Mouse (Mus musculus): ENCODE results near the gene 4933406M09Rik. TPM values are rescaled to one million over a fixed set of nuclear protein-coding genes. Genes with fewer than 3 reads are reported as not detected.
A peak's percentile ranks its signal among the peaks of the same experiment; 100 is the strongest.

Gene 4933406M09Rik
- polyA plus RNA-seq (2015; fragmentation: Nextera tagmentation; extraction: Ambion mirVana) = 0.09 TPM in 1 of 2 replicates, not detected in the other

DNA sequence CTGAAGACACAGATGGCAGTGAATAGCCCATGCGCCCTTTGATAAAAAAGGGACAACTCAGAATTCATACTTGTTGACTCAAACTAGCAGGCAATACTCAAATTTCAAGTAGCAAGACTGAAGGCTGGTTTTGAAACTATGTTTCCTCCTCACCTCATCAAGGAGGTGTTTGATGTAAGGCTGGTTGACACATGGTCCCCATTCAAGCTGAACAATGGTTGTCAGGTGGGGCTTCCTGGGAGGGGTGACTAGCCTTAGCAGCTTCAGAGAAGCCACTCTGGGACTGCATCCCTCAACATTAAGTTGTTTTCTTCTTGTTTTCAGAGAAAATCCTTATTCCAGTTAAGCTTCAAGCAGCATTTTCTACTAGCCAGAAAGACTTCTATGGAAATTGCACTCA lies at the start of gene 4933406M09Rik:
Gene 4933406M09Rik (plus strand): TSS at position 275 of the 400 bp plus-strand sequence.
- Histone ChIP-seq H3K9me3 (replicated peaks) (no peaks in the 10 kb centered on the region), H3K27ac (no peak within 1 kb of the TSS), H3K4me1 (peaks cover 12% of the 10 kb centered on the region), H3K4me3 (replicated peaks) (no peak within 1 kb of the TSS), H3K4me2 (no peak within 1 kb of the TSS), H3K27me3 (peaks cover 20% of the 10 kb centered on the region), H3K36me3 (no peaks in the 10 kb centered on the region), H3K9ac (no peak within 1 kb of the TSS)
- ATAC-seq (replicated peaks; ENCODE audit: low FRiP score) = no peak
- WGBS = 91% methylated on average over 1 of the region's 1 CpGs

DNA sequence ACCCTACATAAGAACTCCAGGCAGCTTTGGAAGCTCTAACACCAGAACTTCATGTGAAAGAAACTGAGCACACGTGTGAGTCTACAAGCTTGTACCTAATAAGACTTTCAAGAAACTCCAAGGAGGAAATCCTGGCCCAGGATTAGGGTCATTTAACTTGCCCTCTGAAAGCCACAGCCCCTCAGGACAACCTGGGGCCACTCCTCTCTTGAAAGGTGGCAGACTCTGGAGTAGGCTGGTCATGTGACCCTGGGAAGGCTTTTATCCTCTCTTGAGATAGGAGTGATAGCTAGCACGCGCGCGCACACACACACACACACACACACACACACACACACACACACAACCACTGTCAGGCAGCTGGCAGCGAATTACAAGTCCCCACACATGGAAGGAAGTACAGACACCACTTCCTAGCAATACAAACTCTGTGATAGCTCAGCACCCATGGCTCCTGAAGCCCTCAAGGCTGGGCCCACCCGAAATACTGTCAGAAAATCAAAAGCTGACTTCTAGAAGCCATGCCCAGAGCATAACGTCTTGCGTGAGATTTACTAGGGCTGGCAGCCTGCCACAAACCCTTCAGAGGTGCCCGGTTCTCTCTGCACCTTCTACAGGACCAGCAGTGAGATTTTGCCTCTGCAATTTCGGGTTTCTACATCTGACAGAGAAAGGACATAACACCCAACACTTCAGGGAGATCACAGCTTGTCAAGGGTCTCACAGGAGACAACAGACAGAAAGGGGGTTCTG lies 48.6 kb upstream of the 4933406M09Rik start:
- Histone ChIP-seq H3K9ac (no peak overlapping the region), H3K27ac (no peak overlapping the region), H3K4me1 (peaks cover 9% of the 10 kb centered on the region), H3K9me3 (replicated peaks) (no peaks in the 10 kb centered on the region), H3K4me3 (replicated peaks) (no peak overlapping the region), H3K27me3 (no peaks in the 10 kb centered on the region), H3K36me3 (no peaks in the 10 kb centered on the region), H3K4me2 (no peak overlapping the region)
- no peak for ATAC-seq (replicated peaks; ENCODE audit: low FRiP score)
- 68% methylated on average over 11 of the region's 11 CpGs for WGBS

DNA sequence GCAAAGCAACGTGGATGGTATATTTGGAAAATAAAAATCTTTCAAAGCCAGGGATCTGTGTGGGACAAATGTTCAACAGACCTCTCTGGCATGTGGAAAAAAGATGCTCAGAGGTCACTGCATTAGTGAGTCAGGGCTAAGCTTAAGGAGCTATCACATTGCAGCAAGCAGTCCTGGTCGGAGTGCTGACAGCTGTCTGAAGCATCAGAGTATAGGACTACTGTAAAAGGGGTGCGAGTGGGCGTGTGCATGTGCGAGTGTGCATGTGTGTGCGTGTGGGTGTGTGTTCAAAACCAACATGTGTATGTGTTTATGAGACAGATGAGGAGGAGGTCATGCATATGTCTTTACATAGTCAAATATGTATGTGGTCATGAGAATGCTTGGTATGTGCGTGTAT lies 46.6 kb upstream of the 4933406M09Rik start:
- Histone ChIP-seq H3K4me2 (no peak overlapping the region), H3K4me3 (replicated peaks) (no peak overlapping the region), H3K27ac (no peak overlapping the region), H3K4me1 (peaks cover 7% of the 10 kb centered on the region), H3K36me3 (no peaks in the 10 kb centered on the region), H3K9ac (no peak overlapping the region), H3K27me3 (no peaks in the 10 kb centered on the region), H3K9me3 (replicated peaks) (no peaks in the 10 kb centered on the region)
- WGBS = 84% methylated on average over 7 of the region's 7 CpGs
- no peak for ATAC-seq (replicated peaks; ENCODE audit: low FRiP score)

DNA sequence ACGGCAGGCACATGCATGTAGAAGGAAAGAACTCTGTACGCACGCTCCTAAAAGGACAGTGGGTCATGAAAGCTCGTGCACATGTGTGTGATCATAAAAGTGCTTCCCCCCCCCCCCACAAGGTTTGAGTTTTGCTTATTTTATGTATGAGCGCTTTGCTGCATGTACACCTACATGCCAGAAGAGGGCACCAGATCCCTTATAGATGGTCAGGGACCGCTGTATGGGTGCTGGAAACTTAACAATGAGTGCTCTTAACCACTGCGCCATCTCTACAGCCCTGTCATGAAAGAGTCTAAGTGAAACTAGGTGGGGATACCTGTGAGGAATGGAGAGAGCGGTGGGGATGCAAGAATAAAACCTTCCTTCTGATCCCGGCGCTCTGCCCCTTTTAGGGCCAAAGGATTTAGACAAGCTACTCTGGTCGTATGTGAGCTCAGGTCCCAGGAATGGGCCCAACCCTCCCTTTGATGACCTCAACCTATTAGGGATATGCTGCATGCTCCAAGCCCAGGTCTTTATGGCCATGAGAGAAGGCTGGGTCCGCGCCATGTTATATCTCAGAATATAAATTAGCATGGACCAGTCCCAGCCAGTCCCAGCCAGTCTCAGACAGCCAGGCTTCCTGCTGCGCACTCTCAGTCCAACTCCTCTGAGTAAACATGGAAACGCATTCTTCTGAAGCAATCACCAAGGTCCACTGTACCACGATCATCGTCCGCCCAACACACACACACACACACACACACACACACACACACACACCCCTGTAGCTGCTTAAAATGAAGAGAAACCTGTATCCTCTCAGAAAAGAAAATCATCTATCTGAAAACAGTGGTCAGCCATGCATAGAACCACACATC lies 45.8 kb upstream of the 4933406M09Rik start:
- 91% methylated on average over 18 of the region's 18 CpGs for WGBS
- no peak overlapping the region for H3K4me3 ChIP-seq (replicated peaks)
- no peak for ATAC-seq (replicated peaks; ENCODE audit: low FRiP score)

DNA sequence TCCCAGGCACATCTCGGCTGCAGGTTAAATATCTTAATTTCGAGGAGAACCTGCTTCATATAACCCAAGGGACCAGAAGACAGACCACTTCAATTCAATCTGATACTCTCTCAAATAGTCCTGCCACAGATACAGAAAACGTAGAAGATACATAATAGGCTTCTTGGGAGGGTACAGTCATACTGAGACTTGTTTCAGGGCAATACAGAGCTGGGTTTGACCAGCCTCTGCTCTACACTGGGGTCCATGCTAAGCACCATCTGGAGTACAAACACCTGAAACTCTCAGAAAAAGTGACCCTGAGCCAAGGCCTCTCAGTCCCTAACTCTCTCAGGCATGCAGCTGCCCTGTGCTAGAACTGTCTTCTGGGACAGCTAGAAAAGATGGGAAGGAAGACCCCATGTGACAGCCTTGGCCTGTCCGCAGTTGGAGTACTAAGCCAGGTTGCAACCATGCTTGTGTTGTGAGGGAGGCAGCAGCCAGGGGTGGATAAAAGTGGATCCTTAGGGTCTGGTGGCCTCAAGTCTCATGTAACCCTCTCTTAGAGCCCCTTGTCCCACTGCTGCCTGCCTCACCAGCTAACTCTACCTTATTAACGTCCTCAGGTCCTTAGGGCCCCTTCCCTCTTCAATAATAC lies 44.0 kb upstream of the 4933406M09Rik start:
- no peaks in the 10 kb centered on the region for H3K9me3 ChIP-seq (replicated peaks)
- ATAC-seq (replicated peaks; ENCODE audit: low FRiP score) = no peak
- H3K4me1 ChIP-seq = peaks cover 16% of the 10 kb centered on the region
- no peak overlapping the region for H3K9ac ChIP-seq
- no peak overlapping the region for H3K27ac ChIP-seq
- WGBS = 80% methylated on average over 5 of the region's 5 CpGs
- H3K4me2 ChIP-seq = no peak overlapping the region
- no peak overlapping the region for H3K4me3 ChIP-seq (replicated peaks)
- peaks cover 12% of the 10 kb centered on the region for H3K36me3 ChIP-seq
- H3K27me3 ChIP-seq = no peaks in the 10 kb centered on the region

More for the DNA sequence above, 45.8 kb upstream of the 4933406M09Rik start:
- H3K36me3 ChIP-seq = no peaks in the 10 kb centered on the region
- no peak overlapping the region for H3K4me2 ChIP-seq
- no peak overlapping the region for H3K9ac ChIP-seq
- H3K9me3 ChIP-seq (replicated peaks) = no peaks in the 10 kb centered on the region
- H3K27me3 ChIP-seq = no peaks in the 10 kb centered on the region
- H3K4me1 ChIP-seq = peaks cover 16% of the 10 kb centered on the region
- no peak overlapping the region for H3K27ac ChIP-seq

DNA sequence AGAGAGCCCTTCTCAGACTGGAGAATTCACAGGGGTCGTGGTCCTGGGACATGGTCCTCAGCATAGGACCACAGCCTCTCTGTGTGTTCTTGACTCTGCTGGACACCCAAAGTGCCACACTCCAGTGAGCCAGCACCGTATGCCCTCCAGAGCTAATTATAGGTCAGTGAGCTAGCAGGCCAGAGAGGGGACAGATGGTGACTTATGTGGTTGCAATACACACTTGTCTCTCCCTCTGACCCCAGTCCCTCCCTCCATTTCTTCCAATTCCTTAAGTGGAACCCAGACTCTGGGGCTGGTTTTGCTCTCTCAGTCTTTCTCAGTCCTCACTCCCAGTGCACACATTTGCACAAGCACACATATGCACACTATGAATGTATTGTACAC lies 43.5 kb upstream of the 4933406M09Rik start:
- ATAC-seq (replicated peaks; ENCODE audit: low FRiP score) = no peak
- H3K4me3 ChIP-seq (replicated peaks) = no peak overlapping the region
- no peak overlapping the region for H3K4me2 ChIP-seq
- H3K27me3 ChIP-seq = no peaks in the 10 kb centered on the region
- H3K27ac ChIP-seq = no peak overlapping the region
- H3K36me3 ChIP-seq = peaks cover 17% of the 10 kb centered on the region
- 44% methylated on average over 2 of the region's 2 CpGs for WGBS
- no peak overlapping the region for H3K9ac ChIP-seq
- peaks cover 16% of the 10 kb centered on the region for H3K4me1 ChIP-seq
- H3K9me3 ChIP-seq (replicated peaks) = no peaks in the 10 kb centered on the region

DNA sequence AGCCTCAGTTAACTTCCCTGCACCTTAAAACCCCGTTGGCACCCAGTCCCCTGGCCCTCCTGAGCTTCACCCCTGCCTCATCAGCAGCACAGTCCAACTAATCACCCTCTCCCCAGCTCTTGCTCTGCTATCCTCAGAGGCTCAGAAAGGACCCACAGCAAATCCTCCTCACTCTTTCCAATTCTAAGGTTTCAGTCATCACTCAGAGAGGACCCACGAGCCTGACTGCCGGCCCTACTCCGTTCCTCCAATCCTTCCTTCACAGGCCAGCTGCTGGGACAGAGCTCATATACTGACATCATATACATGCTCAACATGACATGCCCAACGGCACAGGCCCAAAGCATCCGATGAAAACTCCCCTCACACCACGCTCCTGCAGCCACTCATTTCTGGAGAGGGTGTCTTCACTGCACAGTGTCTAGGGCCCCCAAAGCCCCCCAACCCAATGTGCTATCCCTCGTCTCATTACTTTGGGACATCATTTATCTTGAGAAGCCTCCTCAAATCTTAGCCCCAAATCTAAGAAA lies 42.9 kb upstream of the 4933406M09Rik start:
- H3K4me2 ChIP-seq = no peak overlapping the region
- peaks cover 22% of the 10 kb centered on the region for H3K36me3 ChIP-seq
- no peaks in the 10 kb centered on the region for H3K27me3 ChIP-seq
- no peaks in the 10 kb centered on the region for H3K9me3 ChIP-seq (replicated peaks)
- H3K4me3 ChIP-seq (replicated peaks) = no peak overlapping the region
- ATAC-seq (replicated peaks; ENCODE audit: low FRiP score) = no peak
- WGBS = 76% methylated on average over 8 of the region's 8 CpGs
- no peak overlapping the region for H3K27ac ChIP-seq
- no peak overlapping the region for H3K9ac ChIP-seq
- peaks cover 16% of the 10 kb centered on the region for H3K4me1 ChIP-seq

DNA sequence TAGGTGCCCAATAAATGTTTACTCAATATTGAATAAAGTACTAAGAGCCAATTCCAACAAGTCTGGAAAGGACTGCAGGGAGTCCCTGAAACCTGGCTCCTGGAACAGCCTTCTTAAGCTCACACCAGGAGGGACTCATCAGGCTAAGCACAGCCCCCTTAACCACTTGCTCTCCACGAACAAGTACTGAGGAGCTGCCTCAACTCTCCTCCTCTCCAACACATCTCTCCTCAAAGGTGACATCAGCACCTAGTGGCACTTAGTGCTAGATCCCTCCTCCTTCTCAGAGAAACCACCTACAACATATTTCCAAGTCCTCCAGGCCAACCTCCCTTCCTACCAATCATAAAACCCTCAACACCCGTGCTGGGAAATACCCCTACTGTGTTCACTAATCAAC lies 42.2 kb upstream of the 4933406M09Rik start:
- H3K4me3 ChIP-seq (replicated peaks) = peak overlapping the region; percentile 56

DNA sequence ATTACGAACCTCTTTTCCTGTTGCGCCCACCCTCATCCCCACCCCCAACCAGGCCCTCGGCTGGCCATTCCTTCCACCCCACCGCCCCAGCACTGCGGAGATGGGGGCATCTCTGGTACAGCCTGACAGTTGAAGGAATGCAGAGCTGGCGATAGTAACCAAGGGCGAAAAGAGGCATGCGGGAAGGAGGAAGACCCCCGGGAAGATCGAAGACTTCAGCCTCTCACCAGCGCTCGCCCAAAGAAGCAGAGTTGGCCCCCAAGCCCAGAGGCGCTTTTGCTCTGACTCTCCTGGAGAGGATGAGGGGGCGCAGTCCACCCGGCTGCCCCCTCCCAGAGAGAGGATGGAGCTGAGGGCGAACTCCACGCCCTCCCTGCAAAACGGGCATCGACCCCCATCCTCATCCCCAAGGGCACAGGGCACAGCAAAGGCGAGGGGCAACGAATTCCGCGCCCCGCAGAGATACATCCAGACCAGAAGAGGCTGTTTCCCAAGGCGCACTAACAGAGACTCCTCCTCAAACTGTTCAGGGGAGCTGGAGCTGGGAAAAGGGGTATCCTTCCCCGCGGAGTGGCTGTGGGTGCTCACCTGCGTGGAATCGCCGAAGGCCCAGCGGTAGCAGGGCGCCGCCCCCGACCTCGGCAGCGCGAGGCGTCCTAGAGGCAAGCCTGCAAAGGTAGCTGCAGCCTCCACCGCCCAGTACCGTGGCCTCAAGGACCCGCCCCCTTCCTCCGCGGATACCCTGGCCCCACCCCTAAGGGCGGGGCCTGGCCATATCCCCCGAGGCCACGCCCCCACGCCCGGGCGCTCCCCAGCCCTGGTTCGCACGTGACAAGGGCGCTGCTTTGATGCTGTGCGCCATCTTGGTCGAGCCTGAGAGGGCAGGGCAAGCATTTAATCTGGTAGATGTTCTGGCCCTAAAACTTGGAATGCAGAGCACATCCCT lies 41.5 kb upstream of the 4933406M09Rik start:
- 2% methylated on average over 54 of the region's 54 CpGs for WGBS
- Histone ChIP-seq H3K9ac (peak overlapping the region; percentile 27), H3K27ac (no peak overlapping the region), H3K27me3 (no peaks in the 10 kb centered on the region), H3K36me3 (peaks cover 28% of the 10 kb centered on the region), H3K4me2 (peak overlapping the region; percentile 89), H3K4me3 (replicated peaks) (peak overlapping the region; percentile 56), H3K4me1 (peaks cover 16% of the 10 kb centered on the region), H3K9me3 (replicated peaks) (no peaks in the 10 kb centered on the region)
- peak; percentile 95 for ATAC-seq (replicated peaks; ENCODE audit: low FRiP score)

More for the DNA sequence above, 42.2 kb upstream of the 4933406M09Rik start:
- Histone ChIP-seq H3K4me2 (peak overlapping the region; percentile 89), H3K9ac (0 out of 2 replicates have a peak overlapping the region, but pooled peaks have one; percentile 27), H3K4me1 (peaks cover 16% of the 10 kb centered on the region), H3K27ac (no peak overlapping the region), H3K36me3 (peaks cover 24% of the 10 kb centered on the region), H3K27me3 (no peaks in the 10 kb centered on the region), H3K9me3 (replicated peaks) (no peaks in the 10 kb centered on the region)
- no peak for ATAC-seq (replicated peaks; ENCODE audit: low FRiP score)
- WGBS = 13% methylated on average over 2 of the region's 2 CpGs

DNA sequence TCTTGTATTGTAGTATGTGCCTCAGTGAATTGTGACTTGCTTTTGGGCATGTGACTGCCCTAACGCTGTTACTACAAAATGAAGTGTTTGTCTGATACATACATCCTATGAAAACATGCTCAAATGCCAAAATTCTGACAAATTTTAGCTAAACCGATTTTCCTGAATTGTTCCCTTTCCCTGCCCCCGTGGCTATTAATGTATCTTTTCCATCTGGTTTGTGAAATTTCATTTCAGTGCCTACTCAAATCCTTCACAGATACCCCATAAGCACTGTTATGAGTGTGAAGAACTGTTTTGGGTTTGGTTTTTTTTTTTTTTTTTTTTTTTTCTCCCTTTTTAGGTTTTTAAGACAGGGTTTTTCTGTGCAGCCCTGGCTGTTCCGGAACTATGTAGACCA lies 40.7 kb upstream of the 4933406M09Rik start:
- Histone ChIP-seq H3K4me1 (peaks cover 16% of the 10 kb centered on the region), H3K27ac (no peak overlapping the region), H3K4me3 (replicated peaks) (peak overlapping the region; percentile 56), H3K9ac (no peak overlapping the region), H3K9me3 (replicated peaks) (no peaks in the 10 kb centered on the region), H3K4me2 (peak overlapping the region; percentile 89), H3K27me3 (no peaks in the 10 kb centered on the region), H3K36me3 (peaks cover 36% of the 10 kb centered on the region)
- 75% methylated on average over 4 of the region's 4 CpGs for WGBS
- ATAC-seq (replicated peaks; ENCODE audit: low FRiP score) = no peak

DNA sequence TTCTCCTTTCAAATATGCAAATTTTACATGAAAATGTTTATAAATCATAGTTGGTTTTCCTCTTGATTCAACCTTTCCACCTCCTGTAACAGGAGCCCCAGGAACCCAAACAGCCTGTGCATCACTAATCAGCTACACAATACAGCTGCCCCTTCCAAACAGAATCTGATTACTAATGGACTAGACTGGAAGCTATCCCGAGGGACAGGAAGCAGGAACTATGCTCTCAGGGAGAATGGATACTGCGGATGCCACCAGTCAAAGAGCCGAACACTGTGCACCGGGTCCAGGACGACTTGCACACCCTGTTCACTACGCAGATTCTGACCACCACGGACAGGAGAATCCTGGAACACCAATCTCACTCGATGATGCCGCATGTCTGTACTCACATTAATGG lies 37.9 kb upstream of the 4933406M09Rik start:
- no peak overlapping the region for H3K4me3 ChIP-seq (replicated peaks)
- no peak for ATAC-seq (replicated peaks; ENCODE audit: low FRiP score)
- peaks cover 63% of the 10 kb centered on the region for H3K36me3 ChIP-seq
- no peak overlapping the region for H3K27ac ChIP-seq
- H3K4me2 ChIP-seq = no peak overlapping the region
- H3K27me3 ChIP-seq = no peaks in the 10 kb centered on the region
- H3K9me3 ChIP-seq (replicated peaks) = no peaks in the 10 kb centered on the region
- 91% methylated on average over 9 of the region's 9 CpGs for WGBS
- no peak overlapping the region for H3K9ac ChIP-seq
- peaks cover 19% of the 10 kb centered on the region for H3K4me1 ChIP-seq

Measured in kidney, embryonic 15.5 days (tissue).